Mouse (Mus musculus) leukemia stem cell, adult 10-12 weeks (primary cell): ENCODE data around the gene Mup18. TPM values are rescaled to one million over a fixed set of nuclear protein-coding genes. Genes with fewer than 3 reads are reported as not detected.

ENCODE experiments used
- polyA plus RNA-seq: library from polyadenylated mRNA; stranded (reverse); fragments of >175 nt; gene quantifications from 2 replicates; pipeline ENCODE4 v1.2.3, GENCODE M21; 2012; ENCODE audit warnings: low replicate concordance

Mup18 gene
- polyA plus RNA-seq = not detected in 2 replicates

GRCm38 (mm10) chr4:61674036-61674435, at the start of gene Mup18:
TSS of gene Mup18 (minus strand) at chr4:61674136.

Other genes with a start within 250 kb of the Mup18 start
- not detected in 2 replicates for gene Mup15, start 234.4 kb downstream of the Mup18 start, polyA plus RNA-seq
- not detected in 2 replicates for gene Mup16, start 154.6 kb downstream of the Mup18 start, polyA plus RNA-seq
- gene Mup17, start 78.3 kb downstream of the Mup18 start, polyA plus RNA-seq = not detected in 2 replicates
- not detected in 2 replicates for gene Mup19, start 108.1 kb upstream of the Mup18 start, polyA plus RNA-seq
- not detected in 2 replicates for gene Mup5, start 161.1 kb upstream of the Mup18 start, polyA plus RNA-seq